Mouse (Mus musculus): Measurements from ENCODE around the gene Chchd4.

- no peak for TF ChIP-seq CTCF (IDR thresholded peaks at IDR 0.05; ENCODE audit: insufficient read depth, low read depth, low read length)
- TF ChIP-seq POLR2A (IDR thresholded peaks at IDR 0.05; ENCODE audit: insufficient read depth, low read depth, low read length), result no peak
These were observed 21.3 kb downstream of the Chchd4 start for GRCm38 (mm10) chr6:91452056-91452455.

All from olfactory bulb, adult 2 months (tissue).